Mouse (Mus musculus) forebrain, embryonic 11.5 days (tissue): ENCODE results near the gene Dlgap1. TPM values are rescaled to one million over a fixed set of nuclear protein-coding genes. Genes with fewer than 3 reads are reported as not detected.

Experiments
- ATAC-seq: fragments of 200-750 bp; cut with Nextera tagmentation; replicated peaks from 2 replicates; pipeline ENCODE4 v1.8.0; 2017; ENCODE audit warnings: moderate TSS enrichment; ENCODE audit not compliant: low FRiP score
- DNase-seq: peaks from one replicate; pipeline ENCODE4 v3.0.0-alpha.2; 2017; ENCODE audit warnings: low spot score
- H3K27ac ChIP-seq: fragments of 300-500 bp; sonication (generic); 2 replicates; pipeline ENCODE4 v1.5.1; 2014; ENCODE audit warnings: low read depth, low read length
- H3K27me3 ChIP-seq: fragments of 300-500 bp; sonication (generic); 2 replicates; pipeline ENCODE4 v1.6.1; 2014; ENCODE audit warnings: mild to moderate bottlenecking, low read length, mixed read lengths; ENCODE audit not compliant: control insufficient read depth, insufficient read depth
- H3K36me3 ChIP-seq: fragments of 300-500 bp; sonication (generic); 2 replicates; pipeline ENCODE4 v1.6.1; 2014; ENCODE audit warnings: mild to moderate bottlenecking, low read length, moderate library complexity, mixed read lengths; ENCODE audit not compliant: control insufficient read depth, insufficient read depth
- H3K4me1 ChIP-seq: fragments of 300-500 bp; sonication (generic); replicated peaks from 2 replicates; pipeline ENCODE4 v1.6.1; 2014; ENCODE audit warnings: low read length, mixed read lengths; ENCODE audit not compliant: control insufficient read depth, insufficient read depth
- H3K4me2 ChIP-seq: fragments of 300-500 bp; sonication (generic); 2 replicates; pipeline ENCODE4 v1.6.1; 2014; ENCODE audit warnings: low read depth, mild to moderate bottlenecking, low read length, moderate library complexity, mixed read lengths; ENCODE audit not compliant: severe bottlenecking
- H3K4me3 ChIP-seq: fragments of 300-500 bp; sonication (generic); 2 replicates; pipeline ENCODE4 v1.5.1; 2014; ENCODE audit warnings: low read depth, low read length
- H3K9ac ChIP-seq: fragments of 300-500 bp; sonication (generic); 2 replicates; pipeline ENCODE4 v1.6.1; 2014; ENCODE audit warnings: low read length
- H3K9me3 ChIP-seq: fragments of 300-500 bp; sonication (generic); 2 replicates; pipeline ENCODE4 v1.6.1; 2016; ENCODE audit warnings: low read length, mixed read lengths; ENCODE audit not compliant: control insufficient read depth
- WGBS: fragments of 180-500 bp; shearing (Covaris S2); extraction: QIAGEN DNeasy Blood & Tissue Kit; methylation state at CpG from one replicate; pipeline ENCODE4 v1.1.7; 2014; 5-methylcytosine and 5-hydroxymethylcytosine counted together
- polyA plus RNA-seq: library from polyadenylated mRNA; unstranded; fragments of >200 nt; fragmentation: Nextera tagmentation; extraction: Ambion mirVana; gene quantifications from 2 replicates; pipeline ENCODE4 v1.2.1, GENCODE M21; 2014

Dlgap1 gene
- polyA plus RNA-seq, 1 experiment from 2014 or later, result 3.0 TPM

- no peak overlapping the region for H3K27ac ChIP-seq
- DNase-seq (no peak), ATAC-seq (no peak)
- H3K9ac ChIP-seq, result no peak overlapping the region
- H3K4me2 ChIP-seq, result no peak overlapping the region
- no peak overlapping the region for H3K4me3 ChIP-seq
- no peaks in the 10 kb centered on the region for H3K9me3 ChIP-seq
- WGBS, result 90% methylated on average over 12 of the region's 12 CpGs
- H3K36me3 ChIP-seq, result no peaks in the 10 kb centered on the region
- no peaks in the 10 kb centered on the region for H3K27me3 ChIP-seq
- no peaks in the 10 kb centered on the region for H3K4me1 ChIP-seq
Measured at GRCm38 (mm10) chr17:70517333-70517732, 548.5 kb downstream of the Dlgap1 start.

- H3K4me2 ChIP-seq, result no peak overlapping the region
- no peak for DNase-seq
- no peaks in the 10 kb centered on the region for H3K4me1 ChIP-seq
- H3K4me3 ChIP-seq, result no peak overlapping the region
- no peak overlapping the region for H3K27ac ChIP-seq
- H3K36me3 ChIP-seq, result no peaks in the 10 kb centered on the region
- ATAC-seq, result no peak
- no peaks in the 10 kb centered on the region for H3K27me3 ChIP-seq
- H3K9me3 ChIP-seq, result no peaks in the 10 kb centered on the region
- no peak overlapping the region for H3K9ac ChIP-seq
- WGBS, result 75% methylated on average over 5 of the region's 5 CpGs
Measured at GRCm38 (mm10) chr17:70521058-70521851, 552.4 kb downstream of the Dlgap1 start.

DNA sequence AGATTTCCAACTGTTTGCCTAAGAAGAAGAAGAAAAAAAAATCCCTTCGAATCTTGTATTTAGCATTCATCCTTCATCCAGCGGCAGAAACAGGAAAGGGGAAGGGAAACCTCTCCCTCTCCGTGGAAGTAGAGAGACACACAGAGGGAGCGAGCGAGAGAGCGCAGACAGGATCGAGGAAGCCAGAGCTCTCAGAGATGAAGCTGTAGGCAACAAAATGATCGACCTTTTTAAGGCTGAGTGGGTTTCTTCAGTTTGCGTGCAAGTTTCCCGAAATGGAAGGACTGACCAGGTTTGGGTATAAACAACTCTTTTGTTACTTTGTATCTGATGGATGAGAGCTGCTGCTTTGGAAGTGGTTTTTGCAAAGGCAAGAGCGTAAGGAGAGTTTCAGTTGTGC lies 553.1 kb downstream of the Dlgap1 start:
- Histone ChIP-seq H3K4me3 (no peak overlapping the region), H3K4me1 (no peaks in the 10 kb centered on the region), H3K27me3 (no peaks in the 10 kb centered on the region), H3K36me3 (no peaks in the 10 kb centered on the region), H3K27ac (no peak overlapping the region), H3K4me2 (no peak overlapping the region), H3K9me3 (no peaks in the 10 kb centered on the region), H3K9ac (no peak overlapping the region)
- DNase-seq (no peak), ATAC-seq (no peak)
- 45% methylated on average over 11 of the region's 11 CpGs for WGBS

GRCm38 (mm10) chr17:70525990-70526389 lies 557.1 kb downstream of the Dlgap1 start:
- H3K4me3 ChIP-seq, result no peak overlapping the region
- 57% methylated on average over 3 of the region's 3 CpGs for WGBS
- DNase-seq (no peak), ATAC-seq (no peak)
- H3K4me1 ChIP-seq, result no peaks in the 10 kb centered on the region
- H3K9me3 ChIP-seq, result no peaks in the 10 kb centered on the region
- H3K36me3 ChIP-seq, result no peaks in the 10 kb centered on the region
- no peak overlapping the region for H3K27ac ChIP-seq
- no peak overlapping the region for H3K4me2 ChIP-seq
- no peak overlapping the region for H3K9ac ChIP-seq
- H3K27me3 ChIP-seq, result no peaks in the 10 kb centered on the region

DNA sequence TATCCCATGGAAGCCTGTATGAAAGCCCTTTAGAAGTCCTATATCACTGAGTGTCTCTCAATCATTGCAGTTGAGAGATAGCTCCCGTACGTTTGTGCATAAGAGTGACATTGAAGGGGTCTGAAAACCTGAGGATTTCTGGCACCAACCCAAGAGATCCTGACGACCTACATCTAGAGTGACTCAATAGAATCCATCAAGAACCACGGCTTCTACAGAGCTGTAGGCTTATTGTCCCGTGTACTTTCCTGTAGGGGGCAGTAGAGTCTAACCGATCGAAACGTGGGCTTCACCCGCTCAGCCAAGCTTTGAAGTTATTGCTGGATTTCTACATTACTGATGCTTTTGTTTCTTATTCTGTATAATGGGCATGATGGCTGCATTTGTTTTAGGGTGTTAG lies 558.2 kb downstream of the Dlgap1 start:
- H3K36me3 ChIP-seq, result no peaks in the 10 kb centered on the region
- no peak overlapping the region for H3K9ac ChIP-seq
- DNase-seq (no peak), ATAC-seq (peak; percentile 65; the same call in 1 of the 2 replicates)
- H3K4me2 ChIP-seq, result no peak overlapping the region
- WGBS, result 31% methylated on average over 9 of the region's 9 CpGs
- H3K27ac ChIP-seq, result no peak overlapping the region
- no peak overlapping the region for H3K4me3 ChIP-seq
- no peaks in the 10 kb centered on the region for H3K9me3 ChIP-seq
- H3K27me3 ChIP-seq, result no peaks in the 10 kb centered on the region
- H3K4me1 ChIP-seq, result no peaks in the 10 kb centered on the region

GRCm38 (mm10) chr17:70528196-70529187 lies 559.6 kb downstream of the Dlgap1 start:
- H3K9me3 ChIP-seq, result no peaks in the 10 kb centered on the region
- DNase-seq (no peak), ATAC-seq (no peak)
- H3K36me3 ChIP-seq, result no peaks in the 10 kb centered on the region
- H3K27me3 ChIP-seq, result no peaks in the 10 kb centered on the region
- H3K4me1 ChIP-seq, result no peaks in the 10 kb centered on the region
- H3K27ac ChIP-seq, result no peak overlapping the region
- H3K9ac ChIP-seq, result no peak overlapping the region
- H3K4me3 ChIP-seq, result no peak overlapping the region
- 66% methylated on average over 7 of the region's 7 CpGs for WGBS
- no peak overlapping the region for H3K4me2 ChIP-seq

DNA sequence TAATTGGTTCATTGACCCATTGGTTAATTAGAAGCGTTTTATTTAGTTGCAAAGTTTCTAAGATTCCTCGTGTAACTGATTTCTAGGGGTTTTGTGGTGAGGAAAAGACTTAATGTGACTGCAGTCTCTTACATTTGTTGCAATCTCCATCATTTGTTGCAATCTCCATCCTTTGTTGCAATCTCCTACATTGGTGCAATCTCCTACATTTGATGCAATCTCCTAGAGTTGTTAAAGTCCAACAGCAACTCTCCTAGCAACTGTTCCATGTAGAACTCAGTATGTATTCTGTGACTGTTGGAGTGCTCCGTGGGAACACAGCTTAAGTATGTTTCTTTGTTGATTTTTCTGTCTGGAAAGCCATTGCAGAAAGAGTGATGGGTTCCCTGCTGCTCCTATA lies 565.4 kb downstream of the Dlgap1 start:
- 78% methylated on average over 3 of the region's 3 CpGs for WGBS
- no peak overlapping the region for H3K4me2 ChIP-seq
- no peaks in the 10 kb centered on the region for H3K27me3 ChIP-seq
- no peak for ATAC-seq
- no peak overlapping the region for H3K9ac ChIP-seq
- H3K27ac ChIP-seq, result no peak overlapping the region
- H3K4me3 ChIP-seq, result no peak overlapping the region
- no peaks in the 10 kb centered on the region for H3K36me3 ChIP-seq
- no peak for DNase-seq
- H3K9me3 ChIP-seq, result no peaks in the 10 kb centered on the region
- H3K4me1 ChIP-seq, result no peaks in the 10 kb centered on the region

DNA sequence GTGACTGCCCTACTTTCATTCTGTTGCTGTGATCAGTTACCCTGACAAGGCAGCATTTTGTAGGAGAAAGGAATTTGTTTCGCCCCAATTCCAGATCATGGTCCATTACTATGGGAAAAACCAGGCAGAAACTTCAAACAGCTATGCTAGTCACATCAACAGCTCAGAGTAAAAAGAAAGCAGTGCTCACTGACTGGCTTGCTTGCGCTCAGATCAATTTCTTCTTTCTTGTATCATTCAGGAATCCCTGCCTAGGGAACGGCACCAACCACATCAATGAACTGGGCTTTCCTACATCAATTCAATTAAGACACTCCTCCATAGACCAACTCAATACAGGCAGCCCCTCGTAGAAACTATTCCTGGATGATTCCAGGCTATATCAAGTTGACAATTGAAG lies 572.9 kb downstream of the Dlgap1 start:
- DNase-seq (no peak), ATAC-seq (no peak)
- Histone ChIP-seq H3K9me3 (no peaks in the 10 kb centered on the region), H3K4me3 (no peak overlapping the region), H3K4me2 (no peak overlapping the region), H3K27ac (no peak overlapping the region), H3K4me1 (no peaks in the 10 kb centered on the region), H3K9ac (no peak overlapping the region), H3K36me3 (no peaks in the 10 kb centered on the region), H3K27me3 (no peaks in the 10 kb centered on the region)
- WGBS, result 93% methylated on average over 4 of the region's 4 CpGs
